Mouse (Mus musculus): ENCODE data around the gene Mmp15.
A peak's percentile ranks its signal among the peaks of the same experiment; 100 is the strongest.
"Not testable (repeated sequence)": the region's sequence is repeated elsewhere in the genome, so short reads cannot be mapped to it uniquely, and the experiment has no call there.

Mmp15 gene

DNA sequence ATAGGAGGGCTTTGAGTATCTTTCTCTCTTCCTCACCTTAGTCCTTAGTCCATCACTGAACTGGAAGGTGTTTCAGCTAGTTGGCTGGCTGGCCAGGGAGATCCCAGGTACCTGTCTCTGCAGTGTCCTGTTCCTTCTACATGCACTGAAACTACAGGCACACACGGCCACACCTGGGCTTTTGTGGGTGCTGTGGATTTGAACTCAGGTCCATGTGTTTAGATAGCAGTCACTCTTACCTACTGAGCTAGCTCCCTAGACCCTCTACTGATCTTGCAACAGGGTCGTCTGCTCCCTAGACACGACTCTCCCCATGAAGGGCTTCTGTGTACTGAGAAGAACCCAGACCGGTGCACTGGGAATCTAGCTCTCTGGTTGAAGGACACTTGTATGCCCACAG lies 25.0 kb downstream of the Mmp15 start:
- no peak for DNase-seq (ENCODE audit: low spot score in 2 of 2)

DNA sequence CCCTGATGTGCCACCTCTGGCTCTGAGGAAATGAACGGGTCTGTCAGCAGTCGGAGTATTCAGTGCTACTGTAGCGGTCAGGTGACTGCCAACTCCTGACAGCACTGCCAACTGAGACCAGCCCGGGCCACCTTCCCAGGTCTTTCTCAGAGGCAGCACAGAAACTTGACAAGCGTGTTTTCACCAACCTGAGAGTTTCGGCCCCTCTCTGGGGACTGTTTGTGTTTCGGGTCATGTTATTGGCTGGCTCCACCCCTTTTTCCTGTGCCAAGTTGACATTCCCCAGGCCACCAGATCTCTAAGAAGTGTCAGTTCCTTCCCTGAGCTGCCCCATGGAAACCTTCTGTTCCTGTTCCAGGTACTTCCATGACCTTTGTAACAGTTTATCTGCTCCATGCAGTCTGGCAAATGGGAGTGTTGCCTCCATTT lies 25.8 kb downstream of the Mmp15 start:
- DNase-seq (ENCODE audit: low spot score in 2 of 2): peak; percentile 66 to 69

DNA sequence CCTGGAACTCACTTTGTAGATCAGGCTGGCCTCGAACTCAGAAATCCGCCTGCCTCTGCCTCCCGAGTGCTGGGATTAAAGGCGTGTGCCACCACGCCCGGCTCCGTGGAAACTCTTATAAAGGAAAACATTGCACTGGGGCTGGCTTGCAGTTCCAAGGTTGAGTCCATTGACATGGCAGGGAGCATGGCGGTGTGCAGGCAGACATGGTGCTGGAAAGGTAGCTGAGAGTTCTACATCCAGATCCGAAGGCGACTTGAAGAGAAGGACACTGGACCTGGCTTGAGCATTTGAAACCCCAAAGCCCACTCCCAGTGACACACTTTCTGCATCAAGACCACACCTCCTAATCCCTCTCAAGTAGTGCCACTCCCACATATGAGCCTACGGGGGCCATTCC lies 26.9 kb downstream of the Mmp15 start:
- not testable (repeated sequence) for DNase-seq (ENCODE audit: low spot score in 2 of 2)

DNA sequence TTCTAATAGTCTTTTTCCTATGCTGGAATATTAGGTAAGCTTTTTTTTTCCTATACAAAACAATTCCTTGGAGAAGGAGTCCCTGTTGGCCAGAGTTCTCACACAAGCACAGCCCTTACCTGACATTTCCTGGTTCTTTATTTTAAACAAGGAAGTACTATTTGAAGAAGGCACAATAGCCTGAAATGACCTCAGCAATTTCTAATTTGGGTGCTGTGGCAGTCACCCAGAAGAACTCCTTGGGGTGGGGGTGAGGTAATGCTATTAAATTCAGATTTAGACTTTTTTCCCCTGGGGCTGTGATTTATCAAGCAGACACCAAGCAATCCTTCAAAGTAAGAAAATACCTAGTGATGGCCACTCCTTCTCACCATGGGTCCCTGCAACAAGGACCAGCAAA lies 28.9 kb downstream of the Mmp15 start:
- peak; percentile 67 to 68 for DNase-seq (ENCODE audit: low spot score in 2 of 2)

DNA sequence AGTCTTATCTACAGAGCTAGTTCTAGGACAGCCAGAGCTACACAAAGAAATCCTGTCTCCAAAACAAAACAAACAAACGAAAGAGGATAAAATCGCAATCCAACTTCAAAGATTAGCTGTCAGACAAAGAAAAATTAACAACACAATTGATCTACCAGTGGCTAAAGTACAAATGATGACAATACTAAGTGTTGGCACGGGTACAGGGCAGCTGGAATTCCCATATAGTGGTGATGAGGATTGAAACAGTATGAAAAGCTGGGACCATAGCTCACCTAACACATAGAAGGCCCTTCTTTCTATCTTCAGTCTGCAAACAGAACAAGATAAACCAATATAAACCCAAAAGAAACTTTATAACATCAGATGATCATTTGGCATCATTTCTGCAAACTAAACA lies 29.5 kb downstream of the Mmp15 start:
- no peak for DNase-seq (ENCODE audit: low spot score in 2 of 2)

DNA sequence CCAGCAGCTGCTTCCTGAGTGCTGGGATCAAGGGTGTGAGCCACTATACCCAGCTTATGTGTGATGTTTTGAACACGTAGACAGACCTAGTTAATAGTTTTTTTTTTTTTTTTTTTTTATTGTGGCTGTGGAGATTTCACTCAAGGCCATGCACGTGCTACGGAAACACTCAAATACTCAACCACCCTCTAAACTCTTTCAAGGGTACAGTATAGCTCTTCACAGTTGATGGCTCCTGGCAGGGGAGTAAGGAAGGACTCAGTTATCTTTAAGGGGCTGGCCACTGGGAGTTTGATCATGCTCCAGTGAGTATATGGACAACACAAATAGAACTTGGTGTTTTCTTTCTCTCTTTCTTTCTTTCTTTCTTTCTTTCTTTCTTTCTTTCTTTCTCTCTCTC lies 32.4 kb downstream of the Mmp15 start:
- DNase-seq (ENCODE audit: low spot score in 2 of 2): no peak

DNA sequence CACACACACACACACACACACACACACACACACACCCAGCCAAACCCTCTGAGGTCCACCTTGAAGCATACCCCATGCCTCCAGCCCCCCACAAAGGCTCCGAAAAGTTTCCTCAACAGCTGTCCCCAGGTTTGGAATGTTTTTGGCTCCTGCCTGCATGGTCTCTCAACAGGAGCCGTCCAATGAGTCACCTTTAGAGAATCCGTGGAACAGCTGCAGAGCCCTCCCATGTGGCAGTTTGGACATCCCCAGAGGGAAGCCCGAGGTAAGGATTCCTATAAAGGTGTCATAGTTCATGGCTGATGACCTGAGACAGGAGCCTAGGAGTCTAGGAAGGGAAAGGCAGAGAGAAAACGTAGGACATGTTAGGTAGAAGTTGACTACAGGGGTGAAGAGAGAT lies 34.0 kb downstream of the Mmp15 start:
- DNase-seq (ENCODE audit: low spot score in 2 of 2): no peak

DNA sequence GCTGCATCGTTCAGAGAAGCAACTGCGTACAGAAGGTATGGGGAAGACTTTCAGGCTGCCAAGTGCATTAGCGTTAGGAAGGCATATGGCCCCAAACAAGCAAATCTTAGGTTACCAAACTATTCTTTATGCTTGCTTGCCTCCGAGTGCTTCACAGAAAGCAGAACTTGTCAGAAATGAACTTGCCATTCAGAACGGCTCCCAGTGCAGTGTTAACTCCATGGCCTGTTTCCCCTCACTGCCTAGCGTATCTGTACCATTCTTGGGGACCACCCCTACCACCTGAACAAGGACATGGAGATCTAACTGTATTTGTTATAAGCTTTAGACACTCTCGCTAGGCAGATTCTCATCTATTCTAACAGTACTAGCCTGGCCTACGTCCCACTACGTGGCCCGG lies 35.2 kb downstream of the Mmp15 start:
- DNase-seq (ENCODE audit: low spot score in 2 of 2): no peak

DNA sequence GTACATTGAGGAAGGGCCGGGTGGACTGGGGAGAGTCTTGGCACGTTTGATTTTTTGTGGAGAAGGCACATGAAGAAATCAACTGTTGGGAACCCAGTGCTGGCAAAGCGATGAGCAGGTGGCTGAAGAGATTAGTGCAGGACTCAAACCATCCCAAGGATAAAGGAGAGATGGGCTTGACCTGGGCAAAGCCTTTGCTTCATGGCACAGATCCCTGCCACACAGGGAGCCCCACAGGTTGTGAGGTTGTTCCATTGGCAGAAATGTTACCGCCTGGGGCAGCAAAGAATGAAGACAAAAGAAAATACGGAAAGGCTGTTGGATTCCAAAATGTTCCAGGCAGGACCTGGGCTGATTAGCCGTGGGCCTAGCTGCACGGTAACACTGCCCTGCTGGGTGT lies 35.9 kb downstream of the Mmp15 start:
- DNase-seq (ENCODE audit: low spot score in 2 of 2): no peak

DNA sequence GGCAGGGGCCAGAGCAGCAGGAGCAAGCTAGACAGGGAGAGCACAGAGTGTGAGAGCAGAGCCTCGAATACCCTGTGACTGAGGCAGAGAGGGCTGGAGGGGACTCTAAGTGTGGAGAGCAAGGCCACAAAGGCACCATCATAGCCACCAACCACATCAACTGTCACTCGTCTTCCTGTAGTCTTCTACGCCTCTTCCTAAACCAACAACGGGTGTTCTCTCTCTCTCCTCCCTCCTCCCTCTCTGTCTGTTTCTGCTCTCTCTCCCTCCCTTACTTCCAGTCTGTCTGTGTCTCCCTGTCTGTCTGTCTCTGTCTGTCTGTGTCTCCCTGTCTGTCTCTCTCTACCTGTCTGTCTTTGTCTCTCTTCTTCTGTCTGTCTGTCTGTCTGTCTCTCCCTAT lies 38.2 kb downstream of the Mmp15 start:
- no peak for DNase-seq (ENCODE audit: low spot score in 2 of 2)

DNA sequence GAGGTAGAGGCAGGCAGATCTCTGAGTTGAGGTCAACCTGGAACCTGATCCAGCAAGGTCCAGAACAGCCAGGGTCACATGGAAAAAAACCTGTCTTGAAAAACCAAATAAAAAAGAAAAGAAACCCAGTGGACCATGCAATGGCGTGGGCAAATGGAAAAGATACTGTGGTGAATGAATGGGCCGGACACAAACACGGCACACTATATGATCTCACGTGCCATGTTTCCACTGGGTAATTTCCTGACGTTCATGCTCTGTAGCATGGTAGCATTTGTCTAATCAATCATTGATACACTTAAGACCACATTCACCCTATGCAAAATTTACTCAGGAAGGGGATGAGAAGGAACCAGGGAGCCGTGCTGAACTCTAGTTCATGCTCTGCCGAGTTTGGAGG lies 39.0 kb downstream of the Mmp15 start:
- no peak for DNase-seq (ENCODE audit: low spot score in 2 of 2)

DNA sequence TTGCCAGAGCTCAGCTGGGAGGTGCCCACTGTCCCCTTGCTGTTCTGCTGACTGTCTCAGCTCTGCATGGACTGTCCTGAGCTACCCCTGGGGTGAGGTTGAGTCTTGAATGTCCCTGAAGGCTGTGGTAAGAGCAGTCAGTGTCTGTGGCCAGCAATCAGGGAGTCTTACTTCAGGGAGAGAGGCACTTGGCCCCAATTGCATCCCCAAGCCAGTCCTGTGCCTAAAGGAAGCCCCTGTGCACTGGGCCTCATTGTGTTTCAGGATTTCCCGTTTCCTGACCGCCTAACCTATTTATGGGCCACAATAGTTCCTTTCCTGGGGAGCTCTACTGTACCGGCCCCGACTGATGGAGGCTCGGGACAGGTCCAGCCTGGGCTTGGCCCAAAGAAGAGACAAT lies 40.5 kb downstream of the Mmp15 start:
- peak; percentile 59 to 87 for DNase-seq (ENCODE audit: low spot score in 2 of 2)

DNA sequence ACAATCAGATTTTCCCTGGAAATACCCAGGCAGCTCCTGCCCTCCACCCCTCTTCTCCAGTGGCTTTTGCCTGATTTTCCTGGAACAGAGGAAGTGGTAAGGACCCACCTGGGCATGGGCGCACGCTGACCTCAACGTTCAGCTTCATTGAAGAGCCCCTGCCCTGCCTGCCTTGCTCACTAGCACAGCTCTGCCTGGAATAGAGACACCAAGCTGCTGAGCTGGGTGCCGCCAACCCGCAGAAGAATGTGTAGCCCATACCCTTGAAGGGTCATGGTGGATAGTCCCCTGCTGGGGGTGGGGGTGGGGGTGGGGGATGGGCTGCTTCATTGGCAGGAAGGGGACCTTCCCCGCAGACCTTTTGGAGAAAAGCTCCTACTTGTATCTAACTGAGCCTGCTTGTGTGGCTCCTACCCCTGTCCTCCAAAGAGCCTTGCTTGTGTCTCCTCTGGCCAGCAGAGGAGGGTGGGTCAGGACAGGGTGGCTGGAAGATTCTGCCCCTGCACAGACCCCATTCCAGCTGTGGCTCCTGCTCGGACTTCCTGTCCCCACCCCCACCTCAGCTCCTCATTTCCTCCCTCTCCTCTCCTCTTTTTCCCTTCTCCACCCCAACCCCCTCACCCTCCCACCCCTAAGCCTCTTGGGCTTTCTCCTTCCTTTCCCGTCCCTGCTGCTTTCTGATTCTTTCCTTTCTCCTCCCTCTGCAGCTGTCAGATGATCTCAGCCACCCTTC lies 43.3 kb downstream of the Mmp15 start:
- no peak for DNase-seq (ENCODE audit: low spot score in 2 of 2)

DNA sequence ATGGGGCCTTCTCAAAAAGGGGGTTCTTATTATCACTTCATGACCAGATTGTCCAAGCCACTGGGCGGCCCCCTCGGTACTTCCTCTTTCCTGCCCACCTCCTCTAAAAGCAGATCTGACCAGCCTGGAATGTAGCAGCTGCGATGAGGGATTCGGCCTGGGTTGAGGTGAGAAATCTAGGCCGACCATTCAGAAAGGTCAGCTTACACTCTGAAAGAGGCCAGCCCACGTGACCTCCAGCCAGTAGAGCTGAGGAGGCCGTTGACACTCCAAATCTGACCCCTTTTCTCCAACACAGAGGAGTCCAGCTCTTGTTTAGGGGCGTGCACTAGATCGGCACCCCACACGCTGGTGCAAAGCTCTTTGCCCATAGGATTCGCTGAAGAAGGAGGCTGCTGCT lies 44.7 kb downstream of the Mmp15 start:
- DNase-seq (ENCODE audit: low spot score in 2 of 2): no peak

DNA sequence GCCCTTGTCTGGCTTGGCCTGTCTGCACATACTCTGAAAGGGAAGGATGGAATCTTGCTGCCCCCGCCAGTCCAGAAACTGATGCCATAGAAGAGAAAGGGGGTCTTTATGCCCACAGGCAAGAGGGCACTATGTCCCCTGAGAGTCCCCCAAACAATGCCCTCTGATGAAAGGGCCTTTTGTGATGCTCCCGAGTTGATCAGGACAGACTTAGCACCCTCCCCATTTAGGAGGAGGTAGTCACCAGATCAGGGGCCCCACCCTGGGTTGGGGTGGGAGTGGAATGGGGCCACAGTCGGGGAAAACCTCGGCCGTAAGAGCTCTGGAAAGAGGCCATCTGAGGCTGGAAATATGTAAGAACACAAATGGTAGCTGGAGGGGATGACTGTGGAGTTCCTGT lies 45.1 kb downstream of the Mmp15 start:
- no peak for DNase-seq (ENCODE audit: low spot score in 2 of 2)

DNA sequence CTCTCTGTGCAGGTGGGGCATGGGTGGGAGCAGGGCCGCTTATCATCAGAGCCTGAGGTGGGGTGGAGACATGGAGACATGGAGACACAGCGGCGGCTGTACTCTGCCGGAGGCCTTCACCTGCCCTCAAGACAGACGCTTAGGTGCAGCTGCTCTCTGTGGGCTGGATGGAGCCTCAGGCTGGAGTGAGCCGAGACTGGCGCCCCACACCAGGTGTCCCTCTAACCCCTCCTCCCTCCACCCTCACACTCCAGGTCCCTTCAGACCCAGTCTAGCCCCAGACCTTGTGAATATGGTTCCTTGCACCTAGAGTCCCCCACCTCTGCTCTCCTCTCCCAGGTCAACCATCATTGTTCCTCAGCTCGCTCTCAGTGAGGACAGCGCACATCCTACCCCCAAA lies 47.1 kb downstream of the Mmp15 start:
- DNase-seq (ENCODE audit: low spot score in 2 of 2): no peak

DNA sequence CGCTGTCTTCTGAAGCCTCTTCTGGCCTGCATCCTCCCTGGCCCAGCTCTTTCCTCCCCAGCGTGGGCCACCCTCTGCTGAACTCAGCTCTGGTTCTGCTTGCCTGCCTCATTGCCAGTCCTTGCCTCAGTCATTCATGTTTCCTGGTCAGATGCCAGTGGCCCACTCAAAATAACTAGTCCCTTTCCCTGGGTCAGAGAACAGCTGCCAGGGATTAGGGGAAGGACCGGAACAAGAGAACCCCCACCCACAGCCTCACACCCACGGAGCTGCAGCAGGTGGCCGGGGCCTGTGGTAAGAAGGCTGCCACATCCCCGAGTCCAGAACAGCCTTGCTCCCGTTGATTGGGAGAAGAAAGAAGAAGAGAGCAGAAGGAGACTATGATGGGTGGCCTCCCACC lies 49.0 kb downstream of the Mmp15 start:
- no peak for DNase-seq (ENCODE audit: low spot score in 2 of 2)

DNA sequence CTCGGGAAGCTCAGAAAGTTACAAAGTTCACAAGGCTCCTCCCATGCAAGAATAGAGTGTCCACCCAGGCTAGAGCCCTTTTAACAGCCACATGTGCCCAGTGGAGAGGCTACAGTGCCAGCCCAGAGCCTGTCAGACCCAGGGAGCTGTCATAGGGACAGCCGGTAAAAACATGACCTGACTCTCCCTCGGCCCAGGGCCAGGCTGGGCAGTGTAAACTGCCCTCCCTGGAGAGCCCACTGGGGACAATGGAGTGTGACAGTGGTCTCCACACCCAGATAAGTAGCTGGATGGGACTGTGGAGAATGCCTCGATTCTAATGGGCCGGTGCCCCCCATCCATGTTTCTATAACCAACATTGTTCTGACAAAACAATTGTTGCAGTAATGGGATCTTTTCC lies 57.5 kb downstream of the Mmp15 start:
- DNase-seq (ENCODE audit: low spot score in 2 of 2): peak in 1 of 2 experiments; percentile 21

DNA sequence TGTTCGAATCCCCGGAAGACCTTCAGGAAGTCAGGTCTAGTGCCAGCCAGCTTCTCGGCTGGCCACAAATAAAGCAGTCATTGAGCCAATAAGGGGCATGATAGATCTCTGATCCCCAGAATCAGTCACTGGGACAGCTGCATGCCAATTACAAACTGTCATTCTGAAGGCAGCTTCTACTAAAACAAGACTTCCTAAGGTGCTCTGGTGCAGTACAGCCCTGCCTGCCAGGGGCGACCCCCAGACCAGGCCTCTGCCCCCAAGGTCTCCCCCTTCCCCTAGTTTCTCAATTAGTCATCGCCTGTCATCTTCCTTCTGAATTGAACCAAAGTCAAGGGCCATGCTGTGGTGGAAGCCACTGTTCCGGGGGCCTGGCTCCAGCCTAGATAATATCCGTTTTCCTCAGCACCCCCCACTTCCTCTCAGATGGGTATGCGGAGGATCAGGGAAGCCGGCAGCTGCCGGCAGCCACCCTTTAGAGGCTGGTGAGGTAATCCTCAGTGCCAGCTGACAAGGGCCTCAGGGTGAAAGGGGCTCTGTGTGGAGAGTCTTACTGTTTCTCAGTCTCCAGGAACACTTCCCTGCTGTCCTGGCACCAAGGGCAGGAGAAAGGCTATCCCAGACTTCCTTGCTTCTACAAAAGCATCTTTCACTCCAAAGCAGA lies 59.4 kb downstream of the Mmp15 start:
- peak; percentile 17 to 34 for DNase-seq (ENCODE audit: low spot score in 2 of 2)

DNA sequence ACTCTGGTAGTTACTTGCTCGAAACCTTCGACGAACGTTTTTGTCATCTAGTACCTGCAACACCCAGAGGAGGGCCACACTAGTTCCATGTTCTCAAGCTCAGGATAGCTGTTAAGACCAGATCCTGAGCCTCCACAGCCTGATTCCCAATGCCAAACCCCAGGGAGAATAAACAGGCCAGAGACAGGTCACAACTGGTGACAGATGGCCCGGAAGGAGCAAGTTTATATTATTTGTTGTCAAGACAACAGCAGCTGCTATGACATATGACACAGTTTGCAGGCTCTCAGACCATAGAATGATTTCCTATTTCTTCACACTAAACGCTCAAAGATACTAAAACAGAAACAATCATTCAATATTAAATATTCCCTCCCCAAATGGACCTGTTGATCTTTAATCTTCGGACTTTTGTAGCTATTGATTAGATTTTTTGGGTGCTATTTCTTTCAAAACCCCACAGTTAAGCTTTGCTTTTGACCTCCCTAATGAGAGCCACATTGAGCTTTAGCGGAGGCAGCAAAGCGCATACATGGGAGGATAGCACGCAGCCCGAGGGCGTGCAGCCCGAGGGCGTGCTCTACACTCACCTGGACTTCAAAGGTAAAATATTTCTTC lies 70.2 kb downstream of the Mmp15 start:
- DNase-seq (ENCODE audit: low spot score in 2 of 2): no peak
